Mouse (Mus musculus): ENCODE data around the gene Upf3b.
"Not testable (repeated sequence)": the region's sequence is repeated elsewhere in the genome, so short reads cannot be mapped to it uniquely, and the experiment has no call there.

Gene Upf3b

DNA sequence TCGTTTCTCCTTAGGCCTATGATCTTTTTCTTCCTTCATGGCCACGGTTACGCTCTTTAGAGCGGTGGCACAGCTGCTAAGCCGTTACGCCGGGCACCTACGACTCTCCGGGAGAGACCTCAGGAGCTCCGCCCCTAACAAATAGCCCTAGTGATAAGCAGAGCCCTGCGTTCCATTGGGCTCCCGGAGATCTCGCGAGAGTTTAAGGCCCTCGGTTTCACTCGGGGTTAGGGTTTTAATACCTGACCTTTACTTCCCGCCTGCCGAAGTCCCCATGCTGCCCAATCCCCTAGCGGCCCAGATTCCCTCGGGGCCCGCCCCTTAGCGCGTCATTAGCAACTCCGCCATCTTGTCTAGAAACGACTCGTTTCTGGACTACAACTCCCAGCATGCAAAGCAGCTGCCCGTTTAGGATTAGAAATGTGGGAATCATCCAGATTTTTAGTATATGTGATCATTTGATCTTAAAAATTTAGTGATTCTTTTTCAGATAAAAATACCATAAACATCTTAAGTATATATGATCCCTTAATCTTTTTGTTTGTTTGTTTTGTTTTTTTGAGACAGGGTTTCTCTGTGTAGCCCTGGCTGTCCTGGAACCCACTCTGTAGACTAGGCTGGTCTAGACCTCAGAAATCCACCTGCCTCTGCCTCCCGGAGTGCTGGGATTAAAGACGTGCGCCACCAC lies at the start of gene Upf3b:
Gene Upf3b, minus strand, starts transcription at position 130 of the 688 bp plus-strand sequence.
- peak; percentile 96 for DNase-seq

DNA sequence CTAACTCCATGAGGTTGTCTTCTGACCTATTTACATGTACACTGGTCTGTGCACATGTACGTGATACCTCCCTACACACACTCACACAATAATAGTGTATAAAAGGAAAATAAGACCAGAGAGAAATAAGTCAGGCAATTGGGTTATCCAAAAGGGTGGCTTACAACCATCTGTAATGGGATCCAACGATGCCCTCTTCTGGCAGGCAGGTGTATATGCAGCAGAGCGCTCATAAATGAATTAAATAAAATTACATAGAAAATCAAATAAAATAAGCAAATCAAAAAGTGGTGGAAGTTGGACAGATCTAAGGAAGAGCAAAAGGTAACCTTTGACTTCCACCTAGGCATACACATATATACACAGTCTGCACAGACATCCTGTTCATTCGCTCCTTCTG lies 47.7 kb upstream of the Upf3b start:
- DNase-seq: peak; percentile 8

DNA sequence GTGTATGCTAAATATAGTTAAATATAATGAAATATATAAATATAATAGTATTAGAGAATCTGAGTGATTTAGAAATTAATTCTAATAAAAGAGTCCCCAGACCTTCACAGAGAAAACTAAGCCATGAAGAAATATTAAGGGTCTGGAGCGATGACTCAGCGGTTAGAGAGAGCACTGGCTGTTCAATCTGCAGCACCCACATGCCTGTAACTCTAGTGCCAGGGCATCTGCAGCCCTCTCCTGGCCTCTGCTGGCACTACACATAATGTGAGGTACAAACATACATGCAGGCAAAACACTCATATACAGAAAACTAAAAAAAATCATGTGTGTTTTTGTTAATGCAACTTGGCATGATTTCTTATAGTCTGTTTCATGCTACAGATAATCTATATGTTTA lies 34.8 kb upstream of the Upf3b start:
- DNase-seq: peak; percentile 36

DNA sequence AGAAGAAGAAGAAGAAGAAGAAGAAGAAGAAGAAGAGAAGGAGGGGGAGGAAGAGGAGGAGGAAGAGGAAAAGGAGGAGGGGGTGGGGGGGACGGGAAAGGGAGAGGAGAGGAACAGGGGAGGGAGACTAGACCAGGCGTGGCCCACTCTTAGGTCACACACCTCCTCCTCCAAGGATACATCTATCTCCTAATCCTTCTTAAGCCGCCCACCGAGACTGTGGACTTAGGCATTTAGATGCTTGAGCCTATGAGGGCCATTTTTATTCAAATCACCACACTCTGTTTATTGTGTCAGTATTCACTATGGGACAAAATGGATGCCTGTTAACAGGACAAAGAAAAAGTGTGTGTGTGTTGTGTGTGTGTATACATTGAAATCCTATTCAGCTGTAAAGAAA lies 34.4 kb upstream of the Upf3b start:
- DNase-seq: not testable (repeated sequence)

DNA sequence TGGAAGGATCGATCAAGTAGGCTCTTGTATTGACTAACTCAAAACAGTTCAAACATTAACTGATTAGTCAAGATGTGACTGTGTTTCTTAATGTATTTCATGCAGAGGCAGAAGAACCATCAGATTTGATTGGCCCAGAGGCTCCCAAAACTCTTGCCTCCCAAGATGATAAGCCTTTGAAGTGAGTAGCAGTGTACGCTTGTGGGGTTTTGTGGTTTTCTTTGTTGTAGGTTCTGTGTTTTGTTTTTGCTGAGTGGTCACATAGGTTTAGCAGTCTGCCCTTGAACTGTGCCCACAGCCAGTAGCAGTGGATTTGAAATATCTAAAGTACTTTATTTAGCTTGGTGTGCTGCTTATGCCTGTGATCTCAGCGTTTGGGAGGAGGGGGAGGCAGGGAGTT lies 31.6 kb upstream of the Upf3b start:
- DNase-seq: no peak

DNA sequence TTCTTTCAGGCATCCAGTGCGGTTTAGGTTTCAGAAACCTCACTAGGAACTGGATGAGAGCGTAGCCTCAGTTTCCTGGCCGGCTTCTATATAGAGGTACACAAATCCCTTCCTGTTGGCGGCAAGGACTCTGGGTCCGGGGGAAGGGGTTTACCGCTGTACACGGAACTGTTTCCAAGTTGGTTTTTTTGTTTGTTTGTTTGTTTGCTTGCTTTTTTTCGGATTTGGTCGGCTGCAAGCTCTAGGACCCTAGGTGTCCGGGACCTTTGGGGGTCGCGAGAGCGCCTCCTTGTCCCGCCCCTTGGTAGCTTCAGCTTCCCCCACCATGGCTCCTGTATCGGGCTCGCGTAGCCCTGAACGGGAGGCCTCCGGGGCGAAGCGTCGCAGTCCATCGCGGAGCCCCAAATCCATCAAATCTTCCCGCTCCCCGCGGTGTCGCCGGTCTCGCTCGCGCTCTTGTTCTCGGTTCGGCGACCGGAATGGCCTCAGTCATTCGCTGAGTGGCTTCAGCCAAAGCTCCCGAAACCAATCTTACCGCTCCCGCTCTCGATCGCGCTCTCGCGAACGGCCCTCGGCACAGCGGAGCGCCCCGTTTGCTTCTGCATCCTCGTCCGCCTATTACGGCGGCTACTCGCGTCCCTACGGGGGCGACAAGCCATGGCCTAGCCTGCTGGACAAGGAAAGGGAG lies 16.7 kb upstream of the Upf3b start, which contains the start of gene Nkap:
Gene Nkap, plus strand, starts transcription at position 125 of the 688 bp plus-strand sequence.
- DNase-seq: peak; percentile 82

DNA sequence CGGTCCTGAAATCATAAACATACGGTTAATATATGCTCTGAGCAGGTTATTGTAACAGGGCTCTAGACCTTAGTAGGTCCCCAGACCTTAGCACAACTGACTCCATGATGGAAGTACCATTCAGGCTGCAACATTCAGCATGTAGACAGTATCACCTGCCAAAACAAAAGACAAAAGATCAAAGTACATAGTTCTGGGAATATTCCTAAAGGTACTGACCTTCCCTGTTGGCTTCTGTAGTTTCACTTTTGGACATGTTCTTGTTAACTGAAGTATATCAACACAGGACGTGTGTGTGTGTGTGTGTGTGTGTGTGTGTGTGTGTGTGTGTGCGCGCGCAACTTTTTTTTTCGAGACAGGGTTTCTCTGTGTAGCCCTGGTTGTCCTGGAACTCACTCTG lies 15.4 kb upstream of the Upf3b start:
- no peak for DNase-seq

DNA sequence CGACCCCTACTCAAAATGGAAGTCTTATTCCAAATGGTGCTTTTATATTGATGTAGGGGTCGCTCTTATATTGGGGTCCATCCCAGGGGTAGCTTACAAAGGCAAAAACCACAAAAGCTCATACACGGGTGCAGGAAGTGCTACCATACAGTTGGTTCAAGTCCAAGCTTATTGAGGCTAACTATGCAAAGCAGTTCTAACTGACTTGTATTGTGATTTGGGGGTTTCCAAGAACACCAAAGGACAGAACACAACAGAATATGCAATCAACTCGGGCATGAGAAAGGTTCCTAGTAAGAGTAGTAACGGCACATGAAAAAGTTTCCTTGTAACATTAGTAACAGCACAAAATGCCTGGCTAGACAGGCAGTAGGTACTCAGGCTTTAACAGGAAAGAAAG lies 10.1 kb upstream of the Upf3b start:
- DNase-seq: no peak

DNA sequence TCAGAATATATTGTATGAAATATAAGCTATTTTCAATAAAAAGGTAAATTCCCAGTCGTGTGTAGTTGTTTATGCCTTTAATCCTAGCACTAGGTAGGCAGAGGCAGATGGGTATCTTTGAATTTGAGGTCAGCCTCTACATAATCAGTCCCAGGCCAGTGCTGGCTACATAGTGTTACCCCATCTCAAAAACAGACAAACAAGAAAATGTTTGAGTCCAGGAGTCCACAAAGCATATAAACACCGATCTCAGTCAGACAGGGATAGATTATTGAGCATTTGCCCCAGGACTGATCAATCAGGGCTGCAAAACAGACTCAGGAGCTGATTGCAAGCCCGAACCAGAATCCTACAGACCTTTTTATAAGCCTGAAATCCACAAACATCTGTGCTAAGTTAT lies 9.5 kb upstream of the Upf3b start:
- no peak for DNase-seq

DNA sequence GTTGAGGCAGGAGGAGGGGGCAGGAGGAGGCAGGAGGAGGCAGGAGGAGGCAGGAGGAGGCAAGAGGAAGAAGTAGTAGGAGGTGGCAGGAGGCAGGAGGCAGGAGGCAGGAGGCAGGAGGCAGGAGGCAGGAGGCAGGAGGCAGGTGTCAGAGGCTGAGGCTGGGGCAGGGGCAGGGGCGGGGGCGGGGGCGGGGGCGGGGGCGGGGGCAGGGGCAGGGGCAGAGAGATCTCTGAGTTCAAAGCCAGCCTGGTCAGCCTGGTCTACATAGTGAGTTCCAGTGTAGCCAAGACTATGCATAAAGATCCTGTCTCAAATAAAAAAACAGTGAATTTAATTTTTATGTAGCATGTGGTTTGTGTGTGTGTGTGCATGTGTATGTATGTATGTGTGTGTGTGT lies 7.0 kb upstream of the Upf3b start:
- no peak for DNase-seq

DNA sequence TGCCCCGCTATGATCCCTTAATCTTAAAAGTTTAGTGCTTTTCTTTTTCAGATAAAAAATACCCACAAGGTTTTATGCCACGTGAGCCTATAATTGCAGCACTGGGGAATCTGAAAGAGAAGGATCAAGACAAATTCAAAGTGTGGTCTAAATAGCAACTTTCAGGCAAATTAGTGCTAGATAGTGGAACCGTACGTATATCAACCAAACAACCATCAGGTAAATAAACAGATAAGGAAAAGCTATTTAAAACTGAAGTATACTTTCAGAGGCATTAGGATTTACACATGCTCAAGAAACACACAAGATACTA lies 715 bp upstream of the Upf3b start:
- DNase-seq: no peak

DNA sequence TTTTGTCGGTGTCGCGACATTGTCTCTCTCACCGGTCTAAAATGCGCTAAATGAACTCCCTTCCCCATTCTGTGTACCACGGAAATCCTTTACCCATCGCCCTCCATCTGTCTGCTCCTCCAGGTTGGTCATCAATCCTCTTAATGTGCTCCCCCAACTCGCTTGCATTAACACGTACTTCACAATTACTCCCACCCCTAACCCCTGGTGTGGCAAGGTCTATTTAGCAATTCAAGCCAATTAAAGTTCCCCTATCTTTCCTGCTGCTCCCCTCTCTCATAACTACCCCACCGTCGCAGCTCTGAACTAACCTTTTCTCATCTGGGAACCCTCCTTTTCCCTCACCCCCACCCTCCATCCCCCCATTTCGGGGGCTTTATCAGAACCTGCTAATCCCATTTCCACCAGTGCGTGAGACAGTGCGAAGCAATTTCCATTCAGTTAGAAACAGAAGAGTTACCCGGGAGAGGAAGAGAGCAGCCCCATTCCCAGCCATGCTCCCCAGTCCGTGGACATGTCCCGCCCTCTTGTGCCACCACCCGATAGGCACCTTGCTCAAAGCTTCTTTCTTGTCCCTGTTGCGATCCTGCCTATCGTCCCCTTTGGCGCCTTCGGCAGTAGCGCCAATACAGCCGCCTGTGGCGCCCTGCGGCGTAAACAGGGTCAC lies 463 bp downstream of the Upf3b start:
- DNase-seq: no peak

DNA sequence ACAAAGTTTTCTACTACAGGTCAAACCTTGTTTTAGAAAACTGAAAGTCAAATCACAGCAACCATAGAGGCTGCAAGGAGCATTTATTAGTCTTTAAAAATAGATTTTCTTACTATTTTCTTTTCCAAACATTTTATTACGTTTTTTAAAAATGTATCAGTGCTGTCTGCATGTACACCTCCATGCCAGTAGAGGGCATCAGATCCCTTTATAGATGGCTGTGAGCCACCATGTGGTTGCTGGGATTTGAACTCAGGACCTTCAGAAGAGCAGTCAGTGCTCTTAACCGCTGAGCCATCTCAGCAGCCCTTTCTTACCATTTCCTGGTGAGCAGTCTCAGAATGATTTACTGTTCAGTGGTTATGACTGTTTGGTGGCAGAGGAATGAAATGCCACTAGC lies 6.3 kb downstream of the Upf3b start:
- DNase-seq: no peak

DNA sequence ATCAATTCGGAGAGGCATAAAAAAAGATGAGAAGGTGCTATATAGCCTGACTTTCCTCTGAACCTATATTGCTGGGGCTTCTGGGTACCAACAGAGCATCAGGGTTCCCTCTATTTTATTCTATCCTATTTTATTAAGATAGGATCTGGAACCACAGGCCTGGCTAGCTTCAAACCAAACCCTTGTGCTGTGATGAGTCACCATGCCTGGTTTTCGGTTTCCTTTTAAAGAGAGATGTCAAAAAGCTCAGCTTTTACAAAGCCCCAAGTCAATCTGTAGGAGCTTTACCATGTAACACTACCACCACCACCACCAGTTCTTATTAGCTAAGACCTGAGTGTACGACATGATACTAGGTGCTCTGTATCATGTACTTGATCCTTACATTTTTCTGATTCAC lies 11.4 kb downstream of the Upf3b start:
- no peak for DNase-seq

DNA sequence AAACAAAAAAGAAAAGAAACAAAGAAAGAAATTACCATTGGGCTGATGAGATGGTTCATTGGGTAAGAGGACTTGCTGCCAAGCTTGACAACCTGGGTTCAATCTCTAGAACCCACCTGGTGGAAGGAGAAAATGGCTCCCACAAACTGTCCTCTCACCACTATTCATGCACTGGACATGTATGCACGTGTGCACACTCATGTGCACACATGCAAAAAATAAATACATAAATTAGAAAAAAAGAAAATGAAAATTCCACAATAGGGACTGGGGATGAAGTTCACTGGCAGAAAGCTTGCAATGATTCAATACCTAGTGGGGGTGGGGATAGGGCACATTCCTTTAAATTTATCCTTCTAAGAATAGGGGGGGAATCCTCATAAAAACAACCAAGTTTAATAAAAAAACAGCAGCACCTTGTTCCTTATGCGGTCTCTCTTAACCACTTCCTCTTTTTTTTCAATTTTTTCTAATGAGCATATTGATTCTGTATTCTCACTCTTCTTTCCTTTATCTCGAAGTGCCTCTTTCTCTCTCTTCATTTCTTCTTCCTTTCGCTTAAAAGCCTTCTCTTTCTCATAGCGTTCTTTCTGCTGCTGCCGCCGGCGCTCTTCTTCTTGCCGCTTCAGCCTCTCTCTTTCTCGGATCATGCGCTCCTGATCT lies 14.9 kb downstream of the Upf3b start:
- DNase-seq: no peak

DNA sequence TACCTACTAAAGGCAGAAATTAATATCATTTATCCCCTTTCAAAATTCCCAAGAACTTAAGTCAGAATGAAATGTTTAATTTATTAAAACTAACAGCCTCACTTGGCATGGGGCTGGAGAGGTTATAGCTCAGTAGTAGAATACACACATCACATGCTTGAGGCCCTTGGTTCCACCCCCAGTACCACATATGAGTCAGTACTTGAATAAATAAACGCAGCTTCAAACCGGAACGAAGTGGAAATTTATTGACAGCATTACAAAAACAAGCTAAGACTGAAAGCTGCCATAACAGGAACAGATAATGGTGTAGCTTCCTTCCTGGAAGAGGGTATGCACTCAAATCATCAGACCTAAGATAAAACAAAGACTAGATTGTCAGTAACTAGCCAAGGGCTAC lies 18.7 kb downstream of the Upf3b start:
- no peak for DNase-seq

DNA sequence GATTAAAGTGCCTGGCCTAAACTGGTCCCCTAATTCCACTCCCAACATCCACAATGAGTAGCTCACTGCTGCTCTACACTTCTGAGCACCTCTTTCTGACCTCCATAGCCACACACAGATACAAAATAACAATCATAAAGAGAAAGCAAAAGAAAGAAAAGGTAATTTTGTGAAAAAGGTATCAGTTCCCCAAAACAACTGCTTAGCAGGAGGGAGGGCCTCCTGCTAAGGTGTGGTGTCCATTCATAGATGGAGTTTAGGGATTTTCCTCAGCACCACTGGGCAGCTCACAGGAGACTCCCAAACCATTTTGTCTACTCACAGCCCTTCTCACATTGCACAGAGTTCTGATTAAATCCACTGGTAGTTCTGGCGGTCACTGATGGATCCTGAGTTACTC lies 21.3 kb downstream of the Upf3b start:
- DNase-seq: no peak

DNA sequence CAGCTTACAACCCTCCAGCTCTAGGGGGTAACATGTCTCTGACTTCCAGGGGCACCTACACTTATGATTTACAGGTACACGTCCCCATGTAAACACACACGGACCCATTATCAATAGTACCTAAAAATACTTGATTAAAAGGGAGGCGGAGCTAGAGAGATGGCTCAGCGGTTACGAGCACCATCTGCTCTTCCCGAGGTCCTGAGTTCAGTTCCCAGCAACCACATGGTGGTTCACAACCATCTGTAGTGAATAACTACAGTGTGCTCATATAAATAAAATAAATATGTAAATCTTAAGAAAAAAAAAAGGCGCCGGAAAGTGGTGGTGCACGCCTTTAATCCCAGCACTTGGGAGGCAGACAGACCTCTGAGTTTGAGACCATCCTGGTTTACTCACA lies 24.5 kb downstream of the Upf3b start:
- no peak for DNase-seq

DNA sequence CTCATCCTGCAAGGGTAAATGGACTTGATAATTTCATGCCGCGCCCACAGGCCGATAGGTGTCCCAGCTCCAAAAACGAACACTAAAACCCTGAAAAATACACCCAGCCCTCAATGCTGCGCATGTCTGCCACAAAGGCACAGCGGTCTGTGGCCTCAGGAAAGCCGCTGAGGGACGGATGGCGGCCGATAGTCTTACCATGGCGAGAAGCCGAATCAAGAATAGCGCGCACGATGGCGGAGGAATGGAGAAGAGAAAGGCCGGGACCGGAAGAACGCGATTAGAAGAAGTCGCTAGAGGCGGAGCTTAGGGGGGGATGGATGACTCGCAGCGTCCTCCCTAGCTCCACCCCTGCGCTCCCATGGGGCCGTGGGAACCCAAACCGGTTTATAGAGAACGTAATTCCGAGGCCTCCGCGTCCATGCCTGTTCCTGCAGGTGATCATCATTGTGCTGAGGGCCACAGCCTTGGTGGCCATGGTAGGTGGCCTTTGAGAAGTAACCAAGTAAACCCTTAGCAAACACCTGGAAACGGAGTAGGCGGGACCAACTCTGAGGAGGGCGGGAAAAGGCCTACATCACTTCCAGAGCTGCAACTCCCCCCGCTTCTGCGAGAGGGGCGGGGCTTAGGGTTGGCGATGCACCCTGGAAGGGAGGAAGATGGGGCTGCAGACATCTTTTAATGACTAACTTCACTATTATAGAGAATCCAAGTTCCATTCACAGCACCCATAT lies 25.0 kb downstream of the Upf3b start, which contains the start of gene Rpl39:
Gene Rpl39, minus strand, starts transcription at position 476 of the 734 bp plus-strand sequence.
- peak; percentile 94 for DNase-seq

DNA sequence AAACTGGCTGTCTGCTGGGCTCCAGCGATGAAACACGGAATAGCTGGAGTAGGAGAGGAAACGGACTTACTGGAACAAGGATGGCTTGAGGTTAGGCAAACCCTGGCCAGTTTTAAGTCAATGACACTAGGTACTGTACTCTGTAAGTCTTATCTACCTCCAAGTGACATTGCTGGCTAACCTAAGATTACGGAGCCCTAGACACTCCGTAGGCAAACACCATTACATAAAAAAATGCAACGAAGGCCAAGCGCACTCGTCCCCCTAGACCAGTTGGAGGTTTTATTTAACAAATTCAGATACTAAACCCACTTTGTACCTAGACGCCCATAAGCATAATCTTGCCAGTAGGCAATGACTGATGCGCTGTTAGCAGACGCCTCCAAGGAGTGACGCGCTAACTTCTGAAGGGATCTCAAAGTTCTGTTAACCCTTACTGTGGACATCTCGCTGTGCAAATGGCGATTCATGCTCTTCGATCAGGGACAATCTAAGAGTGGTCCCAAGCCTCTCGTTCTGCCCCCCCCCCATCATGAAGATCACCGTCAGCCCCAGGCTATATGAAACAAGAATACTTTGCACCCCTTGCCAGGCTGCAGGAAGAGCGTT lies 25.7 kb downstream of the Upf3b start:
- peak; percentile 11 for DNase-seq

DNA sequence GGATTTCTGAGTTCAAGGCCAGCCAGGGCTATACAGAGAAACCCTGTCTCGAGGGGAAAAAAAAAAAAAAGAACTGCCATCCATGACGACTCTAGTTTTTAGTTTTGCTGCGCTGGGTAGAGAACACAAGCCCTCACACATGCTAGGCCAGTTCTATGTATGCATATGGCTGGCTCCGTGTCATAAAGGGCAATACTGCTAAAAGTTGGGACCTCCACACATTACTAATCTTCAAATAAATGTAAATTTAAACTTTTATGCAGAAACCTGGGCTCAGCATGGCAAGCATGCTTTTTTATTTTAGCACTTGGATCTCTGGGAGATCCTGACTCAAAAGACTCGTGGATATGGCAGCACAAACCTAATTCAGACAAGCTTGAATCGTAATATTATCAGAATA lies 28.9 kb downstream of the Upf3b start:
- no peak for DNase-seq

DNA sequence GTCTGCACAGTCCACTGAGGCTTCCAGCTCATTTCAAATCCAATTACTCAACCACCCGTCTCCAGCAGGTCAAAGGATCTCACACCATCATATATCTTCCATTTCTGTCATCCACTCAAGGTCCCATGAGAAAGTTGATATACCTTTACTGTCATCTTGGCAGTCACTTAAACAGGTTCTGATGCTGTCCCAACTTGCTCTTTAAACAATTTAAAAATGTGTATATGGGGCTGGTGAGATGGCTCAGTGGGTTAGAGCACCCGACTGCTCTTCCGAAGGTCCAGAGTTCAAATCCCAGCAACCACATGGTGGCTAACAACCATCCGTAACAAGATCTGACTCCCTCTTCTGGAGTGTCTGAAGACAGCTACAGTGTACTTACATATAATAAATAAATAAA lies 29.8 kb downstream of the Upf3b start:
- not testable (repeated sequence) for DNase-seq

DNA sequence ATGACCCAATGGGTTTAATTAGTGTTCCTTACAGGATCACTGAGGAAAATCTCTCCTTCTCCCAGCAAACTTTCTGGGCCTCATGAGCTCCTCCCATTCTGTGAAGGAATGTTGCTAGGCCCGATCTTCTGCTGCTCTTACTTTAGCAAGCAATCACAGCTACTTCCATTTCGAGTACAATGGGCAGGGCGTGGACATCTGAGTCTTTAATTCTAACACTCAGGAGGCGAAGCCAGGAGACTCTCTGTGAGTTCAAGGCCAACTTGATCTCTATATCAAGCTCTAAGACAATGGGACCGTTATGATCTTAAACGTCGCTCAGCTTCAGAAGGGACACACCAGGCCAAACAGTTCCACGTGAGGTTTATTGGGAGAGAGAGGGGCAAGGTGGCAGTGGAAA lies 33.5 kb downstream of the Upf3b start:
- no peak for DNase-seq
